Comparison of ENCODE assay signal across 27 mouse cellular contexts in genomic region chr14:60868325-60868724, GRCm38 (mm10).
"Had no signal": no experiment of that assay in that cellular context is flagged by ENCODE, and none has a peak within 500 bp of the region (broad histone marks: within the 10 kb centered on the region; RNA-seq: fewer than 3 reads in every experiment).

No protein-coding gene starts in this region.

- H3K9ac ChIP-seq: heart, embryonic 13.5 days; heart, embryonic 15.5 days; hindbrain, embryonic 13.5 days; hindbrain, embryonic 15.5 days; kidney, embryonic 15.5 days; limb, embryonic 13.5 days; limb, embryonic 15.5 days; liver, embryonic 12.5 days; liver, embryonic 14.5 days had no signal

- H3K4me2 ChIP-seq: heart, embryonic 11.5 days; heart, embryonic 13.5 days; heart, embryonic 15.5 days; hindbrain, embryonic 13.5 days; hindbrain, embryonic 15.5 days; kidney, embryonic 15.5 days; limb, embryonic 13.5 days; limb, embryonic 15.5 days; liver, embryonic 12.5 days had no signal

- H3K4me3 ChIP-seq: heart, embryonic 13.5 days; heart, embryonic 15.5 days; hindbrain, embryonic 13.5 days; hindbrain, embryonic 15.5 days; kidney, embryonic 15.5 days; limb, embryonic 13.5 days; limb, embryonic 15.5 days; liver, embryonic 12.5 days had no signal

- H3K9me3 ChIP-seq: heart, embryonic 13.5 days; heart, embryonic 15.5 days; hindbrain, embryonic 13.5 days; hindbrain, embryonic 15.5 days; kidney, embryonic 15.5 days; limb, embryonic 13.5 days; limb, embryonic 15.5 days; liver, embryonic 12.5 days had no signal

- H3K4me1 ChIP-seq: heart, embryonic 15.5 days; hindbrain, embryonic 15.5 days; liver, embryonic 12.5 days had no signal

- ATAC-seq: hindbrain, postnatal 0 days; intestine, embryonic 16.5 days; liver, embryonic 12.5 days had no signal

- H3K27me3 ChIP-seq: heart, embryonic 13.5 days; heart, embryonic 15.5 days; hindbrain, embryonic 13.5 days; hindbrain, embryonic 15.5 days; kidney, embryonic 15.5 days; limb, embryonic 13.5 days; limb, embryonic 15.5 days; liver, embryonic 12.5 days had no signal

- DNase-seq: gastrocnemius, postnatal 14 days; gastrocnemius, postnatal 36 days; heart, adult 18-20 months; heart, postnatal 14 days; heart, postnatal 36 days; kidney, adult 11 months; kidney, adult 2 months; kidney, adult 9 months; kidney, postnatal 14 days; kidney, postnatal 36 days; layer of hippocampus, adult 9-11 months; layer of hippocampus, postnatal 36 days; left cerebral cortex, postnatal 4 days; lung, adult 18-20 months had no signal

- H3K27ac ChIP-seq: heart, embryonic 13.5 days; heart, embryonic 15.5 days; hindbrain, embryonic 13.5 days; hindbrain, embryonic 15.5 days; hindbrain, postnatal 0 days; kidney, embryonic 15.5 days; kidney, postnatal 0 days; limb, embryonic 13.5 days; limb, embryonic 15.5 days; liver, embryonic 12.5 days; liver, embryonic 14.5 days had no signal

- H3K36me3 ChIP-seq: heart, embryonic 15.5 days; hindbrain, embryonic 15.5 days; limb, embryonic 15.5 days had no signal
